Mouse (Mus musculus): ENCODE results near the gene Tmprss11d. TPM values are rescaled to one million over a fixed set of nuclear protein-coding genes. Genes with fewer than 3 reads are reported as not detected.
A peak's percentile ranks its signal among the peaks of the same experiment; 100 is the strongest.
"Not testable (repeated sequence)": the region's sequence is repeated elsewhere in the genome, so short reads cannot be mapped to it uniquely, and the experiment has no call there.

The Tmprss11d gene
- polyA plus RNA-seq, 1 experiment from 2014 or later: not detected

DNA sequence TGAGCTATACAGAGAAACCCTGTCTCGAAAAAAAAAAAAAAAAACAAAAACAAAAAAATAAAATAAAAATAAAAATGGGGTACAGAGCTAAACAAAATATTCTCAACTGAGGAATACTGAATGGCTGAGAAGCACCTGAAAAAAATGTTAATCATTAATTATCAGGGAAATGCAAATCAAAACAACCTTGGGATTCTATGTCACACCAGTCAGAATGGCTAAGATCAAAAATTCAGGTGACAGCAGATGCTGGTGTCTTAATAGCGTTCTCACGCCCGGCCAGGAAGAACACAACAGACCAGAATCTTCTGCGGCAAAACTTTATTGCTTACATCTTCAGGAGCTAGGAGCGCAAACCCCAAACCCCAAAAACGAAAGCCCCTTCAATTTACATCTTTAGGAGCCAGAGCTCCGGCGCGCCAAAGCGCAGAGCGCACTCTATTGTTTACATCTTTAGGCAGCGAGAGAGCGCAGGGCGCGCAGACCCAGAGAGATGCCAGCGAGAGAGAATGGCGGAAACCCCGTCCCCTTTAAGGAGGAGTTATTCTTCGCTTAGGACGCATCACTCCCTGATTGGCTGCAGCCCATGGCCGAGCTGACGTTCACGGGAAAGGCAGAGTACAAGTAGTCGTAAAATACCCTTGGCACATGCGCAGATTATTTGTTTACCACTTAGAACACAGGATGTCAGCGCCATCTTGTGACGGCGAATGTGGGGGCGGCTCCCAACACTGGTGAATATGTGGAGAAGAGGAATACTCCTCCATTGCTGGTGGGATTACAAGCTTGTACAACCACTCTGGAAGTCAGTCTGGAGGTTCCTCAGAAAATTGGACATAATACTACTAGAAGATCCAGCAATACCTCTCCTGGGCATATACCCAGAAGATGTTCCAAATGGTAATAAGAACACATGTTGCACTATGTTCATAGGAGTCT, 54.9 kb downstream of the Tmprss11d start:
- H3K4me3 ChIP-seq (ENCODE audit: low read length): peak overlapping the region; percentile 30; the same call in 1 of the 2 replicates
- H3K4me2 ChIP-seq (replicated peaks; ENCODE audit: low read depth, low read length); H3K27ac ChIP-seq (ENCODE audit: low read depth, low read length); H3K9me3 ChIP-seq (ENCODE audit: control insufficient read depth, low read length); H3K36me3 ChIP-seq (ENCODE audit: control insufficient read depth, insufficient read depth, low read length); H3K27me3 ChIP-seq (ENCODE audit: control insufficient read depth, insufficient read depth, low read length); H3K4me1 ChIP-seq (ENCODE audit: control insufficient read depth, insufficient read depth, low read length); H3K9ac ChIP-seq (ENCODE audit: low read depth, low read length): not testable (repeated sequence)
- 56% methylated on average over 26 of the region's 30 CpGs for WGBS
- peak; percentile 46; the same call in 1 of the 2 replicates for ATAC-seq (ENCODE audit: low FRiP score, low TSS enrichment)

DNA sequence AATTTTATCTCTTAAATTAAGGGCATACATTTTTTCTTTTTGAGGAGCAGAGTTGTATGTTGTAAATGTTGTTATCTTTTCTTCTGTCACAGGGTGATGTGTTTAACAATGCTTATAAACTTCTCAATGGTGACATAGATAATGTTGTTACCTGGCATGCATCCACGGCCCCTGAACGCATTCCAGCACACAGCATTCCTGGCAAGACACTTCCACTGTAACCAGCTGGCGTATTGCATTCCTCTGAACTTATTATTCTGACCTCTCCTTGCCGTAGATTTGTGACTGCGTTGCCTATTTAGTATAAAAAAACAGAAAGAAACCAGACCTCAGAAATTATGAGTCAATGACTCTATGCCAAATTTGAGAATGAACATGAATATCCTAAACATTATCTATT, 67.1 kb downstream of the Tmprss11d start:
- Histone ChIP-seq H3K4me3 (ENCODE audit: low read length) (no peak overlapping the region), H3K4me1 (ENCODE audit: control insufficient read depth, insufficient read depth, low read length) (no peaks in the 10 kb centered on the region), H3K9ac (ENCODE audit: low read depth, low read length) (no peak overlapping the region), H3K36me3 (ENCODE audit: control insufficient read depth, insufficient read depth, low read length) (no peaks in the 10 kb centered on the region), H3K9me3 (ENCODE audit: control insufficient read depth, low read length) (no peaks in the 10 kb centered on the region), H3K27ac (ENCODE audit: low read depth, low read length) (no peak overlapping the region), H3K27me3 (ENCODE audit: control insufficient read depth, insufficient read depth, low read length) (no peaks in the 10 kb centered on the region), H3K4me2 (replicated peaks; ENCODE audit: low read depth, low read length) (no peak overlapping the region)
- WGBS: 74% methylated on average over 5 of the region's 5 CpGs
- no peak for ATAC-seq (ENCODE audit: low FRiP score, low TSS enrichment)

DNA sequence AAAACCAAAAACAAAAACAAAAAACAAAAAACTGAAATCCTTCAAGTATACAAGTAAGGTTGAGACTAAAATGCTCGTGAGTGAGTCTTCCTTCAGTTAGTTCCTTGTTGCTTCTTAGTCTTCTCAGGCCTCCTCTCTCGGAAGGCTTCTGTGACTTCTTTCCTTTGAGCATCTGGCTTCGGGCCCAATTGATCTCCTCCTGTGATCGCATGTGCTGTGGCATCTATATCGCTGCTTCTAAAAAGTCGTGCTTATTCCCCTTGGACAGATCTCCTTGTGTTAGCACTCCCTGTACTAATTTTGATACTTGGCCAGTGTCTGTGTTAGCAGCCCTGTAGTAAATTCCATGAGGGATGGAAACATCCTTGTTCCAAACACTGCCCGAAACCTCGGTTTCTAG, 69.3 kb downstream of the Tmprss11d start:
- Histone ChIP-seq H3K4me1 (ENCODE audit: control insufficient read depth, insufficient read depth, low read length) (no peaks in the 10 kb centered on the region), H3K4me3 (ENCODE audit: low read length) (no peak overlapping the region), H3K9ac (ENCODE audit: low read depth, low read length) (no peak overlapping the region), H3K36me3 (ENCODE audit: control insufficient read depth, insufficient read depth, low read length) (no peaks in the 10 kb centered on the region), H3K27ac (ENCODE audit: low read depth, low read length) (no peak overlapping the region), H3K4me2 (replicated peaks; ENCODE audit: low read depth, low read length) (no peak overlapping the region), H3K9me3 (ENCODE audit: control insufficient read depth, low read length) (no peaks in the 10 kb centered on the region), H3K27me3 (ENCODE audit: control insufficient read depth, insufficient read depth, low read length) (no peaks in the 10 kb centered on the region)
- 85% methylated on average over 8 of the region's 8 CpGs for WGBS
- no peak for ATAC-seq (ENCODE audit: low FRiP score, low TSS enrichment)

DNA sequence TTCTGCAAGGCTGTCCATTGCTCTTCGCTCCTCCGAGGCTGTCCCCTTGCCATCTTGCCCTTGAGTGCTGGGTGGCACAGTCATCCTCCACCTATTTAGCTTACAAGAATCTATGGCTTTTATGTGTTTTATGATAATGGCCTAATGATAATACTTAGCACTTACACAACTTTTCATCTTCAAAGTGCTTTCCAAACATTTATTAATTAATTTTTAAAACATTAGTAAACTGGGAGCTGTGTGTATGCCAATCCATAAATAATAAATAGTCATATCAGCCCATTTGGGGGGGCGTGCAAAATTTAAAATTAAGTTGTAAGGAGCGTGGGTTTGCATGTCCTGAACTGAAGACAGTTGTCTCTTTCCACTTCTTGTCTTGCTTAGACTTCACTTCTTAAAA, 84.0 kb downstream of the Tmprss11d start, which contains the start of gene Tmprss11c:
Gene Tmprss11c, minus strand, starts transcription at position 101 of the 400 bp plus-strand sequence.
- 83% methylated on average over 4 of the region's 4 CpGs for WGBS
- H3K9me3 ChIP-seq (ENCODE audit: control insufficient read depth, low read length): no peaks in the 10 kb centered on the region
- H3K36me3 ChIP-seq (ENCODE audit: control insufficient read depth, insufficient read depth, low read length): no peaks in the 10 kb centered on the region
- no peak for ATAC-seq (ENCODE audit: low FRiP score, low TSS enrichment)
- H3K9ac ChIP-seq (ENCODE audit: low read depth, low read length): no peak within 1 kb of the TSS
- no peaks in the 10 kb centered on the region for H3K4me1 ChIP-seq (ENCODE audit: control insufficient read depth, insufficient read depth, low read length)
- no peaks in the 10 kb centered on the region for H3K27me3 ChIP-seq (ENCODE audit: control insufficient read depth, insufficient read depth, low read length)
- H3K4me2 ChIP-seq (replicated peaks; ENCODE audit: low read depth, low read length): no peak within 1 kb of the TSS
- no peak within 1 kb of the TSS for H3K27ac ChIP-seq (ENCODE audit: low read depth, low read length)
- no peak within 1 kb of the TSS for H3K4me3 ChIP-seq (ENCODE audit: low read length)

Other genes starting within 250 kb of the Tmprss11d start
- gene Uba6, start 200.6 kb downstream of the Tmprss11d start, polyA plus RNA-seq (2014; fragmentation: Nextera tagmentation; extraction: Ambion mirVana): 15.1 and 21.2 TPM in 2 replicates
- not detected in 2 replicates for gene Gnrhr, start 175.5 kb downstream of the Tmprss11d start, polyA plus RNA-seq (2014; fragmentation: Nextera tagmentation; extraction: Ambion mirVana)
- not detected in 2 replicates for gene Tmprss11c, start 84.1 kb downstream of the Tmprss11d start, polyA plus RNA-seq (2014; fragmentation: Nextera tagmentation; extraction: Ambion mirVana)
- gene Tmprss11a, start 95.6 kb upstream of the Tmprss11d start, polyA plus RNA-seq (2014; fragmentation: Nextera tagmentation; extraction: Ambion mirVana): not detected in 2 replicates
- gene Tmprss11g, start 145.2 kb upstream of the Tmprss11d start, polyA plus RNA-seq (2014; fragmentation: Nextera tagmentation; extraction: Ambion mirVana): not detected in 2 replicates